Mouse (Mus musculus): ENCODE measurements around the gene Gm10639. TPM values are rescaled to one million over a fixed set of nuclear protein-coding genes. Genes with fewer than 3 reads are reported as not detected.
A peak's percentile ranks its signal among the peaks of the same experiment; 100 is the strongest.
"Not testable (repeated sequence)": the region's sequence is repeated elsewhere in the genome, so short reads cannot be mapped to it uniquely, and the experiment has no call there.

The Gm10639 gene
- polyA plus RNA-seq, 1 experiment: not detected

DNA sequence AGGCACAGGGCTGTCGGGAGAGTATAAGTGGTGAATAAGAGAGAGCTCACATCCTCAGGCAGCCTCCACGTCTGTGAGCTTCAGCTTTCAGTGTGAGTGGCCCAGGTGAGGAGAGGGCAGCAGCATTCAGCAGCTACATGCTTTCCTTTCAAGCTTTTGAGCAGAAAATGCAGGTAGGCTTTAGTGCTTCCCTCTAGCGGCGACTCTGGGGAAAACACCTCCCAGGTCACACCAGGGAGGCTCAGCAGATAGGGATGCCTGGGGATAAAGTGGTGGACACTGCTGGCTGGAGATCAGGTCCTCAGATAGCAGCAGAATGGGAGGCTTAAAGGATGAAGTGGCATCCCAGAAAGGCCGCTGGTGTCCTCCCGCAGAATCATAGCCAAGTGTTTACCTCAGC lies 6.4 kb downstream of the Gm10639 start:
- not testable (repeated sequence) for H3K27me3 ChIP-seq (ENCODE audit: control insufficient read depth, insufficient read depth, low read length); H3K4me3 ChIP-seq (replicated peaks; ENCODE audit: insufficient read depth, low read depth, low read length); H3K27ac ChIP-seq (ENCODE audit: insufficient read depth, low read length); H3K4me1 ChIP-seq (ENCODE audit: control insufficient read depth, insufficient read depth, low read length)
- 15% methylated on average over 6 of the region's 6 CpGs for WGBS
- DNase-seq: peak; percentile 6 to 39
- TF ChIP-seq CTCF (IDR thresholded peaks at IDR 0.05; ENCODE audit: borderline replicate concordance, insufficient read depth, low read depth, low read length): peak; percentile 68

DNA sequence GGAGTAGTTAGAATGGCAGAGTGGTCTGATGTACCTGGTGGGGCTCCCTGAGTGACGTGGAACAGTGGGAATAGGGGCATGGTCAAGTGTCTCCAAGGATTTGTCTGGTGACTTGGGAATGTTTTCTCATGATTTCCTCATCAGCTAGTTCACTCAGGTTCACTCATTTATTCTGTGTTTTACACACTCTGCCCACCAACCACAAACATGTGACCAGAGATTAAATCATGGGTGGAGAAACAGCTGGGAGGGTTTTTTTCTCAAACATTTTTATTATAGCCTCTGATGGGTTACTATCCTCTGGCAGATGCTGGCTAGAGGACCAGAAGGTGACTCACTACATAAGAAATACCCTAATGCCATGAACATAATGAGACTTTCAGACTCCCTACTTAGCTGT lies 8.5 kb downstream of the Gm10639 start:
- TF ChIP-seq CTCF (IDR thresholded peaks at IDR 0.05; ENCODE audit: borderline replicate concordance, insufficient read depth, low read depth, low read length) (no peak), POLR2A (IDR thresholded peaks at IDR 0.05; ENCODE audit: borderline replicate concordance, insufficient read depth, low read length) (no peak)

DNA sequence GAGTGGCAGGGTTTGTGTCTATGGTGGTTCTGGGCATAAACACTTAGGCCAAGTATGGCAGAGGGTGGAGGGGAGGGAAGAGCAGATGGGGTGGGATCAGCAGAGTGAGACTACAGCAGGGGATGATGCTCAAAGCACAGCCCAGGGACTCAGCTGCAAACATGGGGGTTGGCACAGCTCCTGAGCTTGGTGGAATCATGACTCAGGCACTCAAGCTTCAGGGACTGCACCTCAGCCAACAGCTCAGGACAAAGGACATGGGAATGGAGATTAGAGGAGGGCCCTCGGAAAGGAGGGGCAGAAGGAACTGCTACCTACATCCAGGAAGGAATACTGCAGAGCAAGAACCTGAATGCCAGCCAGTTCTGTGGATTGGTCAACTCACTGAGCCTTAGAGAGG lies 9.4 kb downstream of the Gm10639 start:
- H3K4me1 ChIP-seq (ENCODE audit: control insufficient read depth, insufficient read depth, low read length); H3K27me3 ChIP-seq (ENCODE audit: control insufficient read depth, insufficient read depth, low read length); H3K27ac ChIP-seq (ENCODE audit: insufficient read depth, low read length); H3K4me3 ChIP-seq (replicated peaks; ENCODE audit: insufficient read depth, low read depth, low read length); DNase-seq: not testable (repeated sequence)
- 23% methylated on average over 1 of the region's 1 CpGs for WGBS

More for the DNA sequence above, 8.5 kb downstream of the Gm10639 start:
- DNase-seq: no peak
- H3K4me1 ChIP-seq (ENCODE audit: control insufficient read depth, insufficient read depth, low read length): no peaks in the 10 kb centered on the region
- WGBS: 92% methylated on average over 1 of the region's 1 CpGs
- H3K27ac ChIP-seq (ENCODE audit: insufficient read depth, low read length): no peak overlapping the region
- H3K4me3 ChIP-seq (replicated peaks; ENCODE audit: insufficient read depth, low read depth, low read length): no peak overlapping the region
- H3K27me3 ChIP-seq (ENCODE audit: control insufficient read depth, insufficient read depth, low read length): no peaks in the 10 kb centered on the region

DNA sequence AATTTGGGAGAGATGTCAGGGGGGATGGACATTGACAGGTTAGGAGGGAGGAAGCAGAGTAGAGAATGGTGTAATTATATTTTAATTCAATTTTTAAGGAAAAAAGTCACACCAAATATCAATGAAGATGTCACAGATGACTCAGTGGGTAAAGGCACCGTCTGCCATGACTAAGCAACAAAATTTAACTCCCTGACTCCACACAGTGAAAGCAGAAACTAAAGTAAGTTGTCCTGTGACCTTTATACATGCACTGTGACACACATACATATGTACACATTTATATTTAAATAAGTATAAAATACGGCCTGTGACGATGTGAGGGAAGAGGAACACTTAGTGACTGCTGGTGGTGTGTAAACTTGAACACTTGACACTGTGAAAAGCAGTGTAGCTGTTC lies 18.4 kb downstream of the Gm10639 start:
- not testable (repeated sequence) for H3K4me3 ChIP-seq (replicated peaks; ENCODE audit: insufficient read depth, low read depth, low read length); H3K27ac ChIP-seq (ENCODE audit: insufficient read depth, low read length); DNase-seq; H3K27me3 ChIP-seq (ENCODE audit: control insufficient read depth, insufficient read depth, low read length); H3K4me1 ChIP-seq (ENCODE audit: control insufficient read depth, insufficient read depth, low read length)
- WGBS: 87% methylated on average over 3 of the region's 3 CpGs

DNA sequence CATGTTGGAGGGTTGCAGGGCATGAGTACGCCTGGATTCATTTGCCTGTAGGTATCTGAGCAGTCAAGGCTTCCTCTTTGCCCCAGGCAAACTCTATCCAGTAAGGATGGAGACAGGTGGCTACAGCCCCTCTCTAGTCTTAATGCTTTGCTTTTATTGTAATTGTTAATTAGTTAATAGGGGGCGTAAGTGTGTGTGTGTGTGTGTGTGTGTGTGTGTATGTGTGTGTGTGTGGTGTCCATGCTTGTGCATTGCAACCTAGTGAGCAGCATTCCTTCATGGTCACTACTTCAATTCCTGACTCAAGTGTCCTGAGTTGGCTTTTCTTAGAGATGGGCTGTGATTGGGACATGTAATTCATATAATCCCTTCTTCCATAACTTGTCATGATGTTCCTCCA lies 25.0 kb downstream of the Gm10639 start, which contains the start of gene Omt2a:
TSS of gene Omt2a (minus strand) at position 101 of the 400 bp plus-strand sequence.
- 86% methylated on average over 2 of the region's 2 CpGs for WGBS
- H3K27ac ChIP-seq (ENCODE audit: insufficient read depth, low read length): no peak within 1 kb of the TSS
- TF ChIP-seq POLR2A (IDR thresholded peaks at IDR 0.05; ENCODE audit: borderline replicate concordance, insufficient read depth, low read length): no peak
- TF ChIP-seq CTCF (IDR thresholded peaks at IDR 0.05; ENCODE audit: borderline replicate concordance, insufficient read depth, low read depth, low read length): no peak
- DNase-seq: no peak
- H3K4me1 ChIP-seq (ENCODE audit: control insufficient read depth, insufficient read depth, low read length): no peaks in the 10 kb centered on the region
- no peak within 1 kb of the TSS for H3K4me3 ChIP-seq (replicated peaks; ENCODE audit: insufficient read depth, low read depth, low read length)
- H3K27me3 ChIP-seq (ENCODE audit: control insufficient read depth, insufficient read depth, low read length): no peaks in the 10 kb centered on the region

DNA sequence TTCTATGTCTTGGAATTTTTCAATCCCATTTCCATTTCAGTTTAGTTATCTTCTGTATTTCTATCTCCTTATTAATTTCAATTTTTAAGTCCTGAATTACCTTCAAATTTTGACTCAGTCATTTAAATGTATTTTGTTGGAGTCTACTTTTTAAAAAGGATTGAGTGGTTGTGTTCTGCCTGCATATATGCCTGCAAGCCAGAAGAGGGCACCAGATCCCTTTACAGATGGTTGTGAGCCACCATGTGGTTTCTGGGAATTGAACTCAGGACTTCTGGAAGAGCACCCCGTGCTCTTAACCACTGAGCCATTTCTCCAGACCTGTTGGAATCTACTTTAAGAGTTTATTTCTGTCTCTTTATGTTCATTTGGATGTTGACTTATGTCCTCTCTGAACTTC lies 29.8 kb downstream of the Gm10639 start:
- TF ChIP-seq POLR2A (IDR thresholded peaks at IDR 0.05; ENCODE audit: borderline replicate concordance, insufficient read depth, low read length): no peak
- no peak for TF ChIP-seq CTCF (IDR thresholded peaks at IDR 0.05; ENCODE audit: borderline replicate concordance, insufficient read depth, low read depth, low read length)
- no peak for DNase-seq
- WGBS: 25% methylated on average over 1 of the region's 1 CpGs
- Histone ChIP-seq H3K4me1 (ENCODE audit: control insufficient read depth, insufficient read depth, low read length) (no peaks in the 10 kb centered on the region), H3K4me3 (replicated peaks; ENCODE audit: insufficient read depth, low read depth, low read length) (no peak overlapping the region), H3K27me3 (ENCODE audit: control insufficient read depth, insufficient read depth, low read length) (no peaks in the 10 kb centered on the region), H3K27ac (ENCODE audit: insufficient read depth, low read length) (no peak overlapping the region)

DNA sequence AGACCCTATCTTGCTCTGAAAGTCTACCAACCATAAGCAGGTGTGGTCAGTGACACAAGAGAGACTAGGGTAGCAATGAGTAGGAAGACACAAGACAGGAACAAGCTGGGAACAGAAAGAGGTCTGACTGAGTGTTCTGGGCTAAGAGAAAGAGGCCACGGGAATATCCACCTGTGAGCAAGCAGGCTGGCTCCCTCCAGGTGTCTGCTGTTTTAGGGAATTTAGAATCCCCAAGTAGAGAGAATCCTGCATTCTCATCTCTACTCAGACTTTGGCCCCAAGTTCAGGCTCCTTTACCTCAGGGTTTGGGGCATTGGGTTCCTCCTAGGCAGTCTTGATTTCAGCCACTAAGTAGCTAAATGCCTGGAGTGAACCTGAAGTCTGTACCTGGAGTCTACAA lies 37.6 kb downstream of the Gm10639 start, which contains the start of gene Omt2b:
TSS of gene Omt2b (plus strand) at position 301 of the 400 bp plus-strand sequence.
- WGBS: 100% methylated on average over 1 of the region's 1 CpGs
- not testable (repeated sequence) for DNase-seq; H3K27me3 ChIP-seq (ENCODE audit: control insufficient read depth, insufficient read depth, low read length); H3K27ac ChIP-seq (ENCODE audit: insufficient read depth, low read length); H3K4me3 ChIP-seq (replicated peaks; ENCODE audit: insufficient read depth, low read depth, low read length); H3K4me1 ChIP-seq (ENCODE audit: control insufficient read depth, insufficient read depth, low read length)

DNA sequence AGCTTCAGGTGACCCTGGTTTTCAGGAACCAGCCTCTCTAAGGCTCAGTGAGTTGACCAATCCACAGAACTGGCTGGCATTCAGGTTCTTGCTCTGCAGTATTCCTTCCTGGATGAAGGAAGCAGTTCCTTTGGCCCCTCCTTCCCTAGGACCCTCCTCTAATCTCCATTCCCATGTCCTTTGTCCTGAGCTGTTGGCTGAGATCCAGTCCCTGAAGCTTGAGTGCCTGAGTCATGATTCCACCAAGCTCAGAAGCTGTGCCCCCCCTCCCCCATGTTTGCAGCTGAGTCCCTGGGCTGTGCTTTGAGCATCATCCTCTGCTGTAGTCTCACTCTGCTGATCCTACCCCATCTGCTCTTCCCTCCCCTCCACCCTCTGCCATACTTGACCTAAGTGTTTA lies 47.3 kb downstream of the Gm10639 start:
- not testable (repeated sequence) for H3K4me1 ChIP-seq (ENCODE audit: control insufficient read depth, insufficient read depth, low read length)

DNA sequence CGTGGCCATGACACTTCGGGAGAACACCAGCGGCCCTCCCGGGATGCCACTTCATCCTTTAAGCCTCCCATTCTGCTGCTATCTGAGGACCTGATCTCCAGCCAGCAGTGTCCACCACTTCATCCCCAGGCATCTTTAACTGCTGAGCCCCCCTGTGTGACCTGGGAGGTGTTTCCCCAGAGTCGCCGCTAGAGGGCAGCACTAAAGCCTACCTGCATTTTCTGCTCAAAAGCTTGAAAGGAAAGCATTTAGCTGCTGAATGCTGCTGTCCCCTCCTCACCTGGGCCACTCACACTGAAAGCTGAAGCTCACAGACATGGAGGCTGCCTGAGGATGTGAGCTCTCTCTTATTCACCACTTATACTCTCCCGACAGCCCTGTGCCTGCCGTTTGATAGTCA lies 50.6 kb downstream of the Gm10639 start:
- H3K4me3 ChIP-seq (replicated peaks; ENCODE audit: insufficient read depth, low read depth, low read length); H3K27ac ChIP-seq (ENCODE audit: insufficient read depth, low read length); H3K4me1 ChIP-seq (ENCODE audit: control insufficient read depth, insufficient read depth, low read length); H3K27me3 ChIP-seq (ENCODE audit: control insufficient read depth, insufficient read depth, low read length): not testable (repeated sequence)
- 16% methylated on average over 8 of the region's 8 CpGs for WGBS
- DNase-seq: peak; percentile 10 to 28
- peak; percentile 59; the same call in 1 of the 2 replicates for TF ChIP-seq CTCF (IDR thresholded peaks at IDR 0.05; ENCODE audit: borderline replicate concordance, insufficient read depth, low read depth, low read length)

More for the DNA sequence above, 47.3 kb downstream of the Gm10639 start:
- H3K27me3 ChIP-seq (ENCODE audit: control insufficient read depth, insufficient read depth, low read length); DNase-seq; H3K4me3 ChIP-seq (replicated peaks; ENCODE audit: insufficient read depth, low read depth, low read length); H3K27ac ChIP-seq (ENCODE audit: insufficient read depth, low read length): not testable (repeated sequence)

DNA sequence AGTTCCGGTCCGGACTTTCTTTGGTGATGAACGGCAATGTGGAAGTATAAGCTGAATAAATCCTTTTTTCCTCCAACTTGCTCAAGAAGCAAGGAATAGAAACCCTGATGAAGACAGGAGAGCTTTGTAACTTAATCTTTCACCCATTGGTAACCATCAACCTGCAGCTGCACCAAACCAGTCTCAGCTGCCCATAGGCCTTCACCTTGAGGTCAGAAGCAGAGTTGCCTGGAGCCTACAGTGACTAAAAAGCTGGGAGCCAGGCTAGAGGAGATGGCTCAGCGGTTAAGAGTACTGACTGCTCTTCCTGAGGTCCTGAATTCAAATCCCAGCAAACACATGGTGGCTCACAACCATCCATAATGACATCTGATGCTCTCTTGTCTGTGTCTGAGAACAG lies 52.8 kb downstream of the Gm10639 start:
- H3K4me1 ChIP-seq (ENCODE audit: control insufficient read depth, insufficient read depth, low read length); H3K27ac ChIP-seq (ENCODE audit: insufficient read depth, low read length); DNase-seq; H3K4me3 ChIP-seq (replicated peaks; ENCODE audit: insufficient read depth, low read depth, low read length); H3K27me3 ChIP-seq (ENCODE audit: control insufficient read depth, insufficient read depth, low read length): not testable (repeated sequence)
- 90% methylated on average over 4 of the region's 4 CpGs for WGBS

DNA sequence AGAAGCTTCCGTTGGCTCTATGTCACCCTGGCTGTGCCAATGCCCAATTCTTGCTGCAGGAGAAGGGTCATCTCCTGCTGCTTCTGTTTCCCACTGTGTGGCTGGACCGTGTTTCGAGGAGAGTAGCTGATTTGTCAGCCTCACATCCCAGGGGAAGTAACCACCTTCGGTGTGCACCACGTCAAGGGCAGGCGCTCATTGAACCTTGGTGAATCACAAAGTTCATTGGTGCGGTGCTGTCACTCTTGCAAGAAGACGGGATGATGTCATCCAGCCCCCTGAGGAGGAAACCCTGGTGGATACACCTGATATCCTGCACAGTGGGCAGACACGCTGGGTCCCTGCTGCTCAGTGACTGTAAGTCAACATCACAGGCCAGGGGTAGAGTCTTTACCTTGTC lies 53.3 kb downstream of the Gm10639 start:
- H3K27me3 ChIP-seq (ENCODE audit: control insufficient read depth, insufficient read depth, low read length); DNase-seq; H3K4me1 ChIP-seq (ENCODE audit: control insufficient read depth, insufficient read depth, low read length); H3K27ac ChIP-seq (ENCODE audit: insufficient read depth, low read length); H3K4me3 ChIP-seq (replicated peaks; ENCODE audit: insufficient read depth, low read depth, low read length): not testable (repeated sequence)
- WGBS: 50% methylated on average over 9 of the region's 9 CpGs

DNA sequence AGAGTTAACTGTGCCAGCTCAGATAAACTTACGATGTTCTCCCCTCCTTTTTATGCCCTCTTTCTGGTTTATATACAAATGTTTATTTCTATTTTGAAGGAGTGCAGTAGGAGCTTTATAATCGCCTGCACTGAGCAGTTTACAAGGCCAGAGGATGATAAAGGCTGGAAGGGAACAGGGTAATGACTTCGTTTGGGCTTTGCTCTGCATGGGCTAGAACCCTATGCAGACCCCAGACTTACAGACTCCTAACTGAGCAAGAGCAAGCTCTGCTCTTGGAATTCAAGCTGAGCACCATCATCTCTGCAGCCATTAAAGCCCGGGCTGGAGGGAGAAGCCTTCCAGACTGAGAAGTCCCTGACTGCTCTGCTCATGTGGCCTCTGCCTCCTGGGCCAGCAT lies 55.5 kb downstream of the Gm10639 start:
- not testable (repeated sequence) for H3K4me1 ChIP-seq (ENCODE audit: control insufficient read depth, insufficient read depth, low read length); H3K27ac ChIP-seq (ENCODE audit: insufficient read depth, low read length); H3K27me3 ChIP-seq (ENCODE audit: control insufficient read depth, insufficient read depth, low read length); H3K4me3 ChIP-seq (replicated peaks; ENCODE audit: insufficient read depth, low read depth, low read length); DNase-seq
- WGBS: 68% methylated on average over 4 of the region's 4 CpGs
